Mouse (Mus musculus): Measurements from ENCODE around the gene Stat5b.

- TF ChIP-seq GATA1 (IDR thresholded peaks at IDR 0.05; ENCODE audit: low read length) (no peak), TAL1 (IDR thresholded peaks at IDR 0.05; ENCODE audit: low read length) (no peak)
These were observed 37.9 kb upstream of the Stat5b start for GRCm38 (mm10) chr11:100888348-100888820.

Data from erythroblast, embryonic 14.5 days (primary cell).